Mouse (Mus musculus): ENCODE measurements around the gene Pigyl. TPM values are rescaled to one million over a fixed set of nuclear protein-coding genes. Genes with fewer than 3 reads are reported as not detected.
A peak's percentile ranks its signal among the peaks of the same experiment; 100 is the strongest.
"Not testable (repeated sequence)": the region's sequence is repeated elsewhere in the genome, so short reads cannot be mapped to it uniquely, and the experiment has no call there.

Pigyl gene
- polyA plus RNA-seq, 1 experiment = 19.5 TPM

- no peak for TF ChIP-seq POLR2A (IDR thresholded peaks at IDR 0.05; ENCODE audit: borderline replicate concordance, low read depth, low read length)
- TF ChIP-seq CTCF (IDR thresholded peaks at IDR 0.05; ENCODE audit: low read depth, low read length) = no peak
- H3K27ac ChIP-seq (ENCODE audit: insufficient read depth, low read depth, low read length) = no peak overlapping the region
- no peak overlapping the region for H3K4me3 ChIP-seq (ENCODE audit: insufficient read depth, low read length)
- no peaks in the 10 kb centered on the region for H3K4me1 ChIP-seq (ENCODE audit: control insufficient read depth, insufficient read depth, low read length)
These were observed 19.7 kb upstream of the Pigyl start for GRCm38 (mm10) chr9:22136765-22137547.

DNA sequence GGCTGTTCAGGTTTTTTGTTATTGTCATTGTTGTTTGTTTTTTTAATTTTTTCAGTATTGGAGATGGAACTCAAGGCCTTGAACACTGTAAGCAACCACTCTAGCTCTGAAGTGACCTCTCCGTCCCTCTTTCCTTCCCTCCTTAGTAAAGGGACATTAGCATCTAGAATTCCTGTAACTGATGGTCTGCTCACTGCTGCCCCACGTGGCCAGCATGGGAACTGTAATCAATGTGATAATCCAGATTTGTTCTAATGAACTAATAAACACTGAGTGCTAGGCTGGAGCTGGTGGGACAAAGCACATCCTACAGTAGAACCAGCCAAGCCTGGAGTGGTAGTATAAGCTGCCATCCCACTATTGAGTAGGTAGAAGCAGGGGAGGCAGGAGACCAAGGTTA lies 18.2 kb upstream of the Pigyl start:
- Histone ChIP-seq H3K4me3 (ENCODE audit: insufficient read depth, low read length) (no peak overlapping the region), H3K4me1 (ENCODE audit: control insufficient read depth, insufficient read depth, low read length) (peaks cover 2% of the 10 kb centered on the region; the same call in 1 of the 2 replicates), H3K27ac (ENCODE audit: insufficient read depth, low read depth, low read length) (no peak overlapping the region)
- TF ChIP-seq POLR2A (IDR thresholded peaks at IDR 0.05; ENCODE audit: borderline replicate concordance, low read depth, low read length) = no peak
- TF ChIP-seq CTCF (IDR thresholded peaks at IDR 0.05; ENCODE audit: low read depth, low read length) = no peak

GRCm38 (mm10) chr9:22139746-22140145 lies 16.9 kb upstream of the Pigyl start:
- Histone ChIP-seq H3K27ac (ENCODE audit: insufficient read depth, low read depth, low read length) (no peak overlapping the region), H3K4me1 (ENCODE audit: control insufficient read depth, insufficient read depth, low read length) (peaks cover 2% of the 10 kb centered on the region; the same call in 1 of the 2 replicates), H3K4me3 (ENCODE audit: insufficient read depth, low read length) (no peak overlapping the region)
- TF ChIP-seq CTCF (IDR thresholded peaks at IDR 0.05; ENCODE audit: low read depth, low read length) = no peak
- no peak for TF ChIP-seq POLR2A (IDR thresholded peaks at IDR 0.05; ENCODE audit: borderline replicate concordance, low read depth, low read length)

GRCm38 (mm10) chr9:22143108-22144037 lies 13.3 kb upstream of the Pigyl start:
- Histone ChIP-seq H3K4me1 (ENCODE audit: control insufficient read depth, insufficient read depth, low read length) (peaks cover 2% of the 10 kb centered on the region; the same call in 1 of the 2 replicates), H3K27ac (ENCODE audit: insufficient read depth, low read depth, low read length) (no peak overlapping the region), H3K4me3 (ENCODE audit: insufficient read depth, low read length) (peak overlapping the region; percentile 29; the same call in 1 of the 2 replicates)
- TF ChIP-seq CTCF (IDR thresholded peaks at IDR 0.05; ENCODE audit: low read depth, low read length) (peak; percentile 87), POLR2A (IDR thresholded peaks at IDR 0.05; ENCODE audit: borderline replicate concordance, low read depth, low read length) (no peak)

GRCm38 (mm10) chr9:22144304-22144965 lies 12.2 kb upstream of the Pigyl start:
- no peak overlapping the region for H3K4me3 ChIP-seq (ENCODE audit: insufficient read depth, low read length)
- H3K27ac ChIP-seq (ENCODE audit: insufficient read depth, low read depth, low read length) = no peak overlapping the region
- H3K4me1 ChIP-seq (ENCODE audit: control insufficient read depth, insufficient read depth, low read length) = peaks cover 2% of the 10 kb centered on the region; the same call in 1 of the 2 replicates
- TF ChIP-seq CTCF (IDR thresholded peaks at IDR 0.05; ENCODE audit: low read depth, low read length) (no peak), POLR2A (IDR thresholded peaks at IDR 0.05; ENCODE audit: borderline replicate concordance, low read depth, low read length) (no peak)

- no peak overlapping the region for H3K4me3 ChIP-seq (ENCODE audit: insufficient read depth, low read length)
- H3K4me1 ChIP-seq (ENCODE audit: control insufficient read depth, insufficient read depth, low read length) = peaks cover 5% of the 10 kb centered on the region
- TF ChIP-seq POLR2A (IDR thresholded peaks at IDR 0.05; ENCODE audit: borderline replicate concordance, low read depth, low read length) (no peak), CTCF (IDR thresholded peaks at IDR 0.05; ENCODE audit: low read depth, low read length) (no peak)
- no peak overlapping the region for H3K27ac ChIP-seq (ENCODE audit: insufficient read depth, low read depth, low read length)
These were observed 7.0 kb upstream of the Pigyl start for GRCm38 (mm10) chr9:22149426-22150248.

DNA sequence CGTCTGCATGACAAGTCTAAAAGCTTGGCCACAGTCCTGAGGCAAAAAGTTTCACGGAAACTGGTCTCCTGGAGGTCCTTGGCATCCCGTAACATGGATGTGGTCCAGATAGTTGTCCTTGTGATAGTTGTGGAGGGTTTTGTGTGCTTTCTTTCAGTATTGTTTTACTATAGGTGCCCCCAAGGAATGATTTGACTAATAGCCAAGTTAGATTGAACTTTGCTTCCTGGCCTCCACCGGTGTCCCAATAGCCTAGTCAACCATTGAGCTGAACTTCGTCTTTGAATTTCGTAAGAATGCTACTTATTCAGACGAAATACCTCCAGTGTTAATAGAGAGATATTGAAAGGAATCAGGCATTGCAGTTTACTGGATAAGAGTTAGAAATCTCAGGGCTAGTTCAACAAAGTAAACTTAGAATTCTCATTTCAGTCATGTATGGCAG lies 6.4 kb upstream of the Pigyl start:
- not testable (repeated sequence) for H3K27ac ChIP-seq (ENCODE audit: insufficient read depth, low read depth, low read length); H3K4me3 ChIP-seq (ENCODE audit: insufficient read depth, low read length); H3K4me1 ChIP-seq (ENCODE audit: control insufficient read depth, insufficient read depth, low read length)

- Histone ChIP-seq H3K4me3 (ENCODE audit: insufficient read depth, low read length) (no peak overlapping the region), H3K4me1 (ENCODE audit: control insufficient read depth, insufficient read depth, low read length) (peaks cover 8% of the 10 kb centered on the region), H3K27ac (ENCODE audit: insufficient read depth, low read depth, low read length) (no peak overlapping the region)
- TF ChIP-seq POLR2A (IDR thresholded peaks at IDR 0.05; ENCODE audit: borderline replicate concordance, low read depth, low read length) = no peak
- no peak for TF ChIP-seq CTCF (IDR thresholded peaks at IDR 0.05; ENCODE audit: low read depth, low read length)
These were observed 5.7 kb upstream of the Pigyl start for GRCm38 (mm10) chr9:22150946-22151345.

- Histone ChIP-seq H3K27ac (ENCODE audit: insufficient read depth, low read depth, low read length) (no peak overlapping the region), H3K4me3 (ENCODE audit: insufficient read depth, low read length) (no peak overlapping the region), H3K4me1 (ENCODE audit: control insufficient read depth, insufficient read depth, low read length) (peaks cover 14% of the 10 kb centered on the region)
- TF ChIP-seq CTCF (IDR thresholded peaks at IDR 0.05; ENCODE audit: low read depth, low read length) = no peak
- TF ChIP-seq POLR2A (IDR thresholded peaks at IDR 0.05; ENCODE audit: borderline replicate concordance, low read depth, low read length) = no peak
These were observed 2.8 kb upstream of the Pigyl start for GRCm38 (mm10) chr9:22153810-22154209.
